Mouse (Mus musculus): ENCODE data around the gene Snx19. TPM values are rescaled to one million over a fixed set of nuclear protein-coding genes. Genes with fewer than 3 reads are reported as not detected.
A peak's percentile ranks its signal among the peaks of the same experiment; 100 is the strongest.

The Snx19 gene
- total RNA-seq, 2 experiments from 2014 or later: 26.0 to 30.5 TPM

DNA sequence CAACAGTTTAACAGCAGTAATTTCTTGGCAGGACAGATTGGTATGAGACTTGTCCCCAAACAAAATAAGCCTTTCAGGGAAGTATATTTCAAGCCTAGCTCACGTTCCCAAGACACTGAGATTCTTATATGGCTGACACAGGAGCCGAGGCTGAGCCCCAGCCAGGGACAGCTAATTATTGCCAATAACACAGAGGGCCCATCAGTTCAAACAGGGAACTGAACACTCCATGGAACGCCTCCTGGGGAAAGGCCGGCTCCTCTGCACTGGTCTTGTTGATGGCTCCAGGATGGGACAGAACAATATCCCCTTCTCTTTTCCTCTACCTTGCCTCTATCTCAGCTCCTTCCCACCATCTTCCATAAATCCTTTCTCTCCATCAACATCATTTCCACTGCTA is 53.1 kb downstream of the Snx19 start:
- no peak for DNase-seq
- intact Hi-C loops (cut with DNase I): loop anchor here (1.0 to 5.0 kb wide), 5 partner anchors 32 to 603 kb away; no protein-coding TSS in a partner anchor

DNA sequence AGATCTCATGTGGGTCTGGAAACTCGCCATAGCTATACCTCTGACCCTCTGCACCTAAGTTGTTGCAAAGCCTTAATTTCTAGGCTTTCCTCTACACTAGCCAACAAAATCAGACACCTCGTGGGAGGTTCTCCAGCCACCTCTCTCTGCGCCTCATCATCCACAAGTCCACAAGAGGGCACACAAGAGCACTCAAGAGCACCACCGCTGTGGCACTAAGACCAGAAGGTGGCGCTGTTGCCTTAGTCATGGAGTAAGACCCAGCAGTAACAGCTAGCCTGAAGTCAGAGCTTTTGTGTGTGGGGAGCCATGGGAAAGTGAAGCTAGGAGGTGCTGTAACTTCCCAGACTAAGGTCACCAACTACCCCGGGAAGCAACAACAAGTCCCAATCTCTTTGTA is 53.6 kb downstream of the Snx19 start:
- intact Hi-C loops (cut with DNase I): loop anchor here (1.0 to 5.0 kb wide), 5 partner anchors 32 to 602 kb away; no protein-coding TSS in a partner anchor
- DNase-seq: peak; percentile 95 to 98

DNA sequence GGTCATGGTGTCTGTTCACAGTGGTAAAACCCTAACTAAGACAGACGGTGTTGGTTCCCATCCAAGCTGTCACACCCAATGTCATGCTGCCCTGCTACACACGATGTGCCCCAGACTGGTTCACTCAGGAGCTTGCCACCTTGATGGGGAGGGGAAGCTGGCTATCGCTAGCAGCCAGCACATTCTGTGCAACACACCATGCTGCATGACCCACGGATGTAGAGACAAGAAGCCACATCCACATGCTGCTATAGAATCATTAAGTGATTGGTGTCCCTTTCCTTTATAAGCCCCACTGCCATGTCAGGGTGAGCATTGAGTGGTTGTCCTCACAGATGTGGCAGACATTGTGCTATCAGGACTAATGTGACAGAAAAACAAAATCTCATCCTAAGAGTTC is 55.2 kb downstream of the Snx19 start:
- DNase-seq: no peak
- intact Hi-C loops (cut with DNase I): loop anchor here (5.0 kb wide), 2 partner anchors 80 to 250 kb away; no protein-coding TSS in a partner anchor

DNA sequence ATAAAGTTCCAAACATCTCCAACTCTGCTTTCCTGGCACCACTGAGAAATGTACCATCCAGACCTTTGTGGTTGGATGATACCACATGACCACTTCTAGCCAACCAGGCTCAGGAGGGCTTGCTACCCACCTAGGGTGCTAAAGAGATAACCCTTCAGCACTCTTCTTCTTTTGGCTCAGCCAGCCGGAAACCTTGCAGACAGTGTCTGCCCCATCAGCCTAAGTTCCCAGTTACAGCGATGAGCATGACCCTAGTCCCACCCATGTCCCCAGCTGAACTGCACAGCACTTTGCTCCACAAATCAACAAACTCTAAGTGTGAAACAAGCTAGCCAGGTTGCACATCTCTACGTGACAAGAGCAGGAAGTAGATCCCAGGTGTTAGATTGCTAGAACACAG is 57.3 kb downstream of the Snx19 start:
- intact Hi-C loops (cut with DNase I): loop anchor here (5.0 kb wide), 2 partner anchors 78 to 248 kb away; no protein-coding TSS in a partner anchor
- DNase-seq: no peak

DNA sequence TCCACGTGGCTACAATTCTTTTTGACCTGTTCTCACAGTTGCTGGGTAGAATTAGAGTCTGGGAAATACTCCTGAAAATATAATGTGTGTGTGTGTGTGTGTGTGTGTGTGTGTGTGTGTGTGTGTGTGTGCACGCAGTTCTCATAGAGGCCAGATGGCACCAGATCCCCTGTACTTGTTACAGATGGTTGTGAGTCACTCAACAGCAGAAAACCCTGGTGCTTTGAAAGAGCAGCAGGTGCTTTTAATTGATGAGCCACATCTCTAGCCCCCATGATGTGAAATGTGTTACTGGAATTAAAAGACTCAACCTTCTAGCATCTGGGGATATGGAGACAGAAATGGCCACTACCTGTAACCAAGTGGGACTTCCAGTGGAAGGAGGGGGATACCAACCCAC is 58.3 kb downstream of the Snx19 start:
- no peak for DNase-seq
- intact Hi-C loops (cut with DNase I): no loop called here

DNA sequence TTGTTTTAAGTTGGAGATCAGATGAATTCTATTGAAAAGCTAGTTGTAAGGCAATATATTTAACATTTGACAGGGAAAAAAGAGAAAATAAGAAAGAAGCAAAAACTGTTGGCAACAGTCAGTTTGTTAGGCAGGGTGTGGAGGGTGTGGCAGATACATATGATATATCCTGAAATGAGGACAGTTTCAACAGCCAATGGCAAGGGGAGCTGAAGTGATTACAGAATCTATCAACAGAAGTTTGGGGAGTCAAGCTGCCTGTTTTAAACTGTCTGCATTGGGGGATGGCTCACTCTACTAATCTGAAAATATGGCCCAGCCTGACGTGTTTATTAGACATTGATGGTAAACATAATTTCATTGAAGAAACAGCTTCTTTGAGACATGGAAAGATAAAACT is 61.5 kb downstream of the Snx19 start:
- intact Hi-C loops (cut with DNase I): no loop called here
- DNase-seq: no peak

DNA sequence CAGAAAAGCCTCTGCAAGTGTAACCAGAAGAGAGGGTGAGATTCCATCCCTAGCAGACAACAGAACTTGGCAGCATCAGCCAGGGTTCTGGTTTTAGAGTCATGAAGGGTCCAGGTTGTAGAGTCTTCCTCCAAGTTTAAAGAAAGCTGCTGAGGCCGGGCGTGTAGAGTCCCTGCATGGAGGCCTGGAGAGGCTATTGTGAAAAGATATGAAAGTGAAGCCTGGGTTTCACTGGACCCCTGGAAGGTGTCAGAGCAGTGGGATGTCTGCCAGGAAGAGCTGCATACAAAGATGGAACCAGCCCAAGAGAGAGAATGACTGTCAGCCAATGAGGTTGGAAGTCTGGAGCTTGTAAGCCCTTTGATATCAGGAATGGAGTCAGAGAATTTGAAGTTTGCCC is 67.5 kb downstream of the Snx19 start:
- intact Hi-C loops (cut with DNase I): no loop called here

DNA sequence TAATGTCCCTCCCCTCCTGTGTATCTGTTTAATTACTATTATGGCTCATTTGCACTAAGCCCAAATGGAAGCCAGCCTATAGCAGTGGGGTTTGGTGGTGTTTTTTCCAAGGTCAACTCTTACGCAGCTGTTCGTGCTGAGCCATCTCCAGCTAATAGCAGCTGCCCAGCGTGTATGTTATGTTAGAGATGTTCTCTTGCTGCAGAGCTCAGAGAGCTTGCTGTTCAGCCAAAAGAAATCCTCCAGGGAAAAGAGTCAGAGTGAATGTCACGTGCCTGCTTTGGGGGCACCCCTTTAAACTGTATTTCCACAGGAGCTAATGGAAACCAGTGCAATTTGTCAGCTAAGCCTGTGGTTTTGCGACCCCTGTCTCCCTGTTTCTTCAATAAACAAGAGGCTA is 82.1 kb downstream of the Snx19 start:
- peak; percentile 41 to 43 for DNase-seq
- intact Hi-C loops (cut with DNase I): no loop called here

More for the DNA sequence above, 67.5 kb downstream of the Snx19 start:
- no peak for DNase-seq

DNA sequence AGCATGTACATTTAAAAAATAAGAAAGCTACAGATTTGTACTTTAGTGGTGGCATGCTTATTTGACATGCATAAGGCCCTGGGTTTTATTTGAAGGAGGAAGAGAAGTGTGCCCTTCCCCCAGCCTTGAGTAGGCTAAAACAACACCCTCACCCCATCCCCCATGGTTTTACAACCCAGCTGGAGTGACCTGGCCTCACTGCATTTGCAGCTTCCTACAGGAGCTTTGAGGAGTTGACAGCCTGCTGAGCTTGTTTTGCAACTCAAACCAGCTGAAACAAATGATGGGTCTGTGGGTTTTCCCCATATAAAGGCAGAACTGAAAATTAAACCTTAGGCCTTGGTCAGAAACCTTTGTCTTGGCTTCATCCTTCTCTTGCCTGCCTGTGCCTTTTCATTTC is 89.0 kb downstream of the Snx19 start:
- intact Hi-C loops (cut with DNase I): no loop called here
- no peak for DNase-seq
